Mouse (Mus musculus) forebrain, embryonic 15.5 days (tissue): ENCODE measurements around the gene Il9r. TPM values are rescaled to one million over a fixed set of nuclear protein-coding genes. Genes with fewer than 3 reads are reported as not detected.

Experiments used
- ATAC-seq: fragments of 200-750 bp; cut with Nextera tagmentation; replicated peaks from 2 replicates; pipeline ENCODE4 v1.8.0; 2017; ENCODE audit warnings: mild to moderate bottlenecking, moderate TSS enrichment, moderate library complexity
- H3K27ac ChIP-seq: fragments of 300-500 bp; sonication (generic); replicated peaks from 2 replicates; pipeline ENCODE4 v1.5.1; 2015; ENCODE audit warnings: mild to moderate bottlenecking, inconsistent platforms
- H3K27me3 ChIP-seq: fragments of 300-500 bp; sonication (generic); 2 replicates; pipeline ENCODE4 v1.6.1; 2015; ENCODE audit warnings: inconsistent platforms
- H3K36me3 ChIP-seq: fragments of 300-500 bp; sonication (generic); 2 replicates; pipeline ENCODE4 v1.6.1; 2015; ENCODE audit warnings: mild to moderate bottlenecking, inconsistent platforms
- H3K4me1 ChIP-seq: fragments of 300-500 bp; sonication (generic); 2 replicates; pipeline ENCODE4 v1.6.1; 2015; ENCODE audit warnings: inconsistent platforms
- H3K4me2 ChIP-seq: fragments of 300-500 bp; sonication (generic); replicated peaks from 2 replicates; pipeline ENCODE4 v1.6.1; 2015; ENCODE audit warnings: mild to moderate bottlenecking, inconsistent platforms
- H3K4me3 ChIP-seq: fragments of 300-500 bp; sonication (generic); 2 replicates; pipeline ENCODE4 v1.5.1; 2015; ENCODE audit warnings: mild to moderate bottlenecking, inconsistent platforms
- H3K9ac ChIP-seq: fragments of 300-500 bp; sonication (generic); replicated peaks from 2 replicates; pipeline ENCODE4 v1.6.1; 2015; ENCODE audit warnings: mild to moderate bottlenecking, inconsistent platforms
- H3K9me3 ChIP-seq: fragments of 300-500 bp; sonication (generic); 2 replicates; pipeline ENCODE4 v1.6.1; 2016; ENCODE audit warnings: inconsistent platforms
- WGBS: fragments of 180-500 bp; shearing (Covaris S2); methylation state at CpG from one replicate; pipeline ENCODE4 v1.1.7; 2015; ENCODE audit warnings: mixed read lengths; 5-methylcytosine and 5-hydroxymethylcytosine counted together
- polyA plus RNA-seq: library from polyadenylated mRNA; unstranded; fragments of >200 nt; fragmentation: Nextera tagmentation; extraction: Ambion mirVana; gene quantifications from 2 replicates; pipeline ENCODE4 v1.2.1, GENCODE M21; 2015

Il9r gene
- polyA plus RNA-seq, 1 experiment from 2014 or later = not detected

DNA sequence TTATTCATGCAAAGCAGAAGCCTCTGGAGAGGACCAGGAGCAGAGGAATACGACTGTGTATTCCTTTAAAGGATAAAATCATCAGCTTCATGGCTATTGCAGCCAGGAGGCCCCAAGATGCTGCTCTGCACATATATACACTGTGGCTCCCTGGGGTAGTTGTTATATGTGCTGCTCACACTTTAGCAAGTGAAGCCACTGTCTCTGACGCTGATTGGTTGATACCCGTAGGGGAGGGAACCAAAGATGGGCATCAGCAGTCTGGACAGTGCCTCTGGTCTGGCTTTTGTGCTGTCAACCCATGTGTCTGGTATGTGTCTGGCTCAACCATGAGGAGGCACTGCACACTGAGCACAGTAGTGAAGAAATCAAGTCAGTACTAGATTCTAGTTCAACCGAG lies 33.4 kb downstream of the Il9r start:
- 85% methylated on average over 4 of the region's 4 CpGs for WGBS

DNA sequence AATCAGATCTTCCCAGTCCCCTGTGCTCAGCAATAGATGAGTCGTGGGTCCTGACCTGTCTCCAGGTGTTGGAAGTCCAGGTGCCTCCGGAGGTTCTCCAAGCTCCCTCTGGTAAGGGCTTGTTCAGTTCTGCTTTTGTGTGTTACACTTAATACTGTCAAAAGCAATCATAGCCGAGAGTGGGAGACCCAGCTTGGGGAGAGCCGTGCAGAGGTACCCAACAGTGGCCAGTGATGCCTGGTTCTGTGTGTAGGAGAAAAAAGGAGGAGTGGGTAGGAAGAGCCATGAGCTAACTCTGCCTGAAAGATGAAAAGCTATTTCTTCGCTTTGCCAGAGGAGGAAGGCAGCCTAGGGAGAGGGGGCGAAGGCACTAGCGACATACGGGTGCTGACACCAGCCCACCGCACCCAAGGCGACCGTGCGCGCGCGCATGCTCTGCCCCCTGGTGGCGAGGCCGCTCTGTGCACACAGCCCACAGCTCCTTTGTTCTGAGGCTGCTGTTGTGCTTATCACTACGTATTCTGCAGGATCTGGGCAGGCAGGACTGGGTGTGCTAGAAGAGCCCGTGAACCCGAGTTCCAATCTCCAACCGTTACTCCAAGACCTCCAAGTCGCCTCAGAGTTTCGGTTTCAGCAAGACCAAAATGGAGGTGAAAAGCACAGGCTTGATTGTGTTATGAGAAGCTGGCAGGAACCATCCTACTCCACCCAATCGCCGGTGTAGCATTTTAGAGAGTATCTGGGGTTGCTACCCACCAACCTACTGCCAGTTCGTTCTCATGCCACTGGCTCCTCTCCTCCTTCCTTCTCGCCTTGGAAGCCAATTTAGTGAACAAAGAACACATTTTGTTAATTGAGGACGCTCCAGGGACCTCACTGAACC lies 37.9 kb downstream of the Il9r start:
- Histone ChIP-seq H3K36me3 (no peaks in the 10 kb centered on the region), H3K9ac (peak overlapping the region; percentile 43), H3K4me2 (peak overlapping the region; percentile 42), H3K4me3 (peak overlapping the region; percentile 25), H3K9me3 (no peaks in the 10 kb centered on the region), H3K27ac (peak overlapping the region; percentile 98), H3K4me1 (peaks cover 51% of the 10 kb centered on the region), H3K27me3 (no peaks in the 10 kb centered on the region)
- ATAC-seq = peak; percentile 83
- WGBS = 10% methylated on average over 28 of the region's 28 CpGs

More for the DNA sequence above, 33.4 kb downstream of the Il9r start:
- Histone ChIP-seq H3K4me3 (no peak overlapping the region), H3K27me3 (no peaks in the 10 kb centered on the region), H3K27ac (no peak overlapping the region), H3K36me3 (no peaks in the 10 kb centered on the region), H3K4me1 (peaks cover 9% of the 10 kb centered on the region), H3K4me2 (no peak overlapping the region), H3K9ac (no peak overlapping the region), H3K9me3 (no peaks in the 10 kb centered on the region)
- no peak for ATAC-seq

- H3K4me1 ChIP-seq = peaks cover 57% of the 10 kb centered on the region
These were observed 38.6 kb downstream of the Il9r start for GRCm38 (mm10) chr11:32161500-32161899.

DNA sequence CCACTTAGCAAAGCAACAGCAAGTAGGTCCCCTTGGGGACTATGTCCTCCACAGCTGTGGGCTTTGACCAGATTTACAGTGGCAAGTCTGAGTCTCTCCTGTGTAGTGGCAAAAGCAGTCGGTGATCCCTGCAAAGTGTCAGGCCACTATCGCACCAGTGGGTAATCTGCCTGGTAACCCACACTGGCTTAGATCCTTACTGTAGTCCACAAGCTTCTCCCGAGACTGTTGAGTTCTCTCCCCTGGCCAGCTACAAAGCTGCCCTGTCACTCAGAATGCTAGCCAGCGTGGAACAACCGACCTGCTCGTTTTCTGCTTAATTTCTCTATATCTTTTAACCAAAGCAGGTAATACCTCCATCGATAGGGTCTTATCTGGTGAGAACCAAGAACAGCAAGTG lies 39.7 kb downstream of the Il9r start:
- ATAC-seq = no peak
- Histone ChIP-seq H3K4me2 (no peak overlapping the region), H3K9me3 (no peaks in the 10 kb centered on the region), H3K27me3 (no peaks in the 10 kb centered on the region), H3K4me1 (peaks cover 65% of the 10 kb centered on the region), H3K27ac (peak overlapping the region; percentile 98), H3K9ac (no peak overlapping the region), H3K36me3 (no peaks in the 10 kb centered on the region), H3K4me3 (no peak overlapping the region)
- 69% methylated on average over 7 of the region's 7 CpGs for WGBS

More at GRCm38 (mm10) chr11:32161500-32161899, 38.6 kb downstream of the Il9r start:
- Histone ChIP-seq H3K9me3 (no peaks in the 10 kb centered on the region), H3K36me3 (no peaks in the 10 kb centered on the region), H3K27ac (peak overlapping the region; percentile 98), H3K9ac (peak overlapping the region; percentile 43), H3K4me2 (peak overlapping the region; percentile 42), H3K27me3 (no peaks in the 10 kb centered on the region), H3K4me3 (peak overlapping the region; percentile 25)
- no peak for ATAC-seq
- 11% methylated on average over 9 of the region's 9 CpGs for WGBS

- Histone ChIP-seq H3K4me3 (no peak overlapping the region), H3K4me1 (peaks cover 65% of the 10 kb centered on the region)
- WGBS = 89% methylated on average over 3 of the region's 3 CpGs
These were observed 40.9 kb downstream of the Il9r start for GRCm38 (mm10) chr11:32159176-32159575.

DNA sequence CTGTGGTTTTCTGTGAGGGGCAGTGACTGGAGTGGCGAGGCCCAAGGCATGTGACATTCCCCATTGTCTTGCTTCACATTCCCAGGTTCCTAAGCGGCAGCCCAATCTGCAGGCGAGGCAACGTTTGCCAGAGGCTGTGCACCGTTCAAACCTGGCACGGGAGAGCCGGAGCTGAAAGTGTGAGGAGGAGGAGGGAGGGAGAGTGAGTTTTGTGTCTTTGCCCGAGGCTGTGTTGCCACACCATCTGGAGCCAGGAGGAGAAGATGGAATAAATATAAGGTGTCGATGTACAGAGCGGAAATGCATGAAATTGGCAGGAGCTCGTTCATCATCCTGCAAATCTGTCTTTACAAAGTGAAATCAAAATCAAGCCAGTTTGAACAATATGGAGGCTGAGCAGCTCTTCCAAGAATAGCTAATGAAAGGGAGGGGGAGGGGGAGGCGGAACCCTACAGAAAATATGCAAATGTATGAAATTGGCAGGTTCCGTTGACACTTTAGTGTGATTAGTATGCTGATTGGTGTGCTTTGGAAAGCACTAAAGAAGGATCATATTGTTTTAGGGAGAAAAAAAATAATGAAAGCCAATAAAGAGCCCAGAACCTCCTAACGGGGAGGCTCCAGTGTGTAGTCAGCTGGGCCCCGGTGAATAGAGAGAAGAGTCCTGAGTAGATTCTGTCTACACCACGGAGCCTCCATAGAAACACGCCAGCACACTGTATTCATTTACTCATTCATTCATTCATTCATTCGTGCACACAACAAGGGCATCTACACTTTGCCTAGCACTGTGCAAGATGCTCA lies 42.1 kb downstream of the Il9r start:
- H3K27me3 ChIP-seq = no peaks in the 10 kb centered on the region
- peaks cover 65% of the 10 kb centered on the region for H3K4me1 ChIP-seq
- H3K4me3 ChIP-seq = 0 out of 2 replicates have a peak overlapping the region, but pooled peaks have one; percentile 7
- no peaks in the 10 kb centered on the region for H3K36me3 ChIP-seq
- H3K27ac ChIP-seq = peak overlapping the region; percentile 98
- H3K9ac ChIP-seq = no peak overlapping the region
- H3K4me2 ChIP-seq = peak overlapping the region; percentile 24
- H3K9me3 ChIP-seq = no peaks in the 10 kb centered on the region
- WGBS = 5% methylated on average over 18 of the region's 18 CpGs
- peak; percentile 86 for ATAC-seq

More at GRCm38 (mm10) chr11:32159176-32159575, 40.9 kb downstream of the Il9r start:
- no peak overlapping the region for H3K9ac ChIP-seq
- H3K36me3 ChIP-seq = no peaks in the 10 kb centered on the region
- H3K4me2 ChIP-seq = no peak overlapping the region
- H3K27ac ChIP-seq = peak overlapping the region; percentile 98
- no peaks in the 10 kb centered on the region for H3K9me3 ChIP-seq
- ATAC-seq = no peak
- H3K27me3 ChIP-seq = no peaks in the 10 kb centered on the region

- no peak for ATAC-seq
- Histone ChIP-seq H3K27ac (peak overlapping the region; percentile 98), H3K4me1 (peaks cover 60% of the 10 kb centered on the region), H3K27me3 (no peaks in the 10 kb centered on the region), H3K4me2 (no peak overlapping the region), H3K9me3 (no peaks in the 10 kb centered on the region), H3K36me3 (no peaks in the 10 kb centered on the region), H3K4me3 (no peak overlapping the region), H3K9ac (no peak overlapping the region)
- 27% methylated on average over 7 of the region's 7 CpGs for WGBS
These were observed 43.0 kb downstream of the Il9r start for GRCm38 (mm10) chr11:32156854-32157630.

GRCm38 (mm10) chr11:32153216-32153615 lies 46.9 kb downstream of the Il9r start:
- H3K4me1 ChIP-seq = peaks cover 23% of the 10 kb centered on the region
- no peak overlapping the region for H3K9ac ChIP-seq
- no peaks in the 10 kb centered on the region for H3K9me3 ChIP-seq
- no peak for ATAC-seq
- H3K4me2 ChIP-seq = no peak overlapping the region
- no peaks in the 10 kb centered on the region for H3K36me3 ChIP-seq
- H3K27ac ChIP-seq = no peak overlapping the region
- no peak overlapping the region for H3K4me3 ChIP-seq
- no peaks in the 10 kb centered on the region for H3K27me3 ChIP-seq
- WGBS = 97% methylated on average over 7 of the region's 7 CpGs

DNA sequence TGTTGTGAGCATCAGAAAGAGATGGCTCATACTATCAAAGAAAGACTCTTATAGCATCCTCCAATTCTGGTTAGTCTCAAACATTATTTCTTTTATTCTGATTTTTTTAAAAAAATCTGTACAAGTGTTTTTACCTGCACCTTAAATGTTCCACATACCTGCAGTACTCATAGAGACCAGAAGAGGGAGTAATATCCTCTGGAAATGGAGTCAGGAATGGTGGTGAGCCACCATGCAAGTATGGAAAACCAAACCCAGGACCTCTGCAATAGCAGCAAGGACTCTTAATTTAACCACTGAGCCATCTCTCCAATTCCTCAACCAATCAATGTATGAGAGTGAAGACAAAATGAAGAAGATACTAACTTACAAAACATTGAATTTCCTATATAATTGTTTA lies 47.3 kb downstream of the Il9r start:
- peaks cover 21% of the 10 kb centered on the region for H3K4me1 ChIP-seq
- no peaks in the 10 kb centered on the region for H3K36me3 ChIP-seq
- H3K4me2 ChIP-seq = no peak overlapping the region
- H3K27ac ChIP-seq = no peak overlapping the region
- ATAC-seq = no peak
- H3K27me3 ChIP-seq = no peaks in the 10 kb centered on the region
- H3K4me3 ChIP-seq = no peak overlapping the region
- no peaks in the 10 kb centered on the region for H3K9me3 ChIP-seq
- H3K9ac ChIP-seq = no peak overlapping the region

- Histone ChIP-seq H3K4me3 (no peak overlapping the region), H3K9ac (no peak overlapping the region), H3K36me3 (no peaks in the 10 kb centered on the region), H3K27me3 (no peaks in the 10 kb centered on the region), H3K4me1 (peaks cover 5% of the 10 kb centered on the region), H3K4me2 (no peak overlapping the region), H3K27ac (no peak overlapping the region), H3K9me3 (no peaks in the 10 kb centered on the region)
- 88% methylated on average over 5 of the region's 5 CpGs for WGBS
- ATAC-seq = no peak
These were observed 48.8 kb downstream of the Il9r start for GRCm38 (mm10) chr11:32151243-32151642.

GRCm38 (mm10) chr11:32149605-32150004 lies 50.5 kb downstream of the Il9r start:
- H3K4me3 ChIP-seq = no peak overlapping the region
- no peaks in the 10 kb centered on the region for H3K4me1 ChIP-seq
- WGBS = 77% methylated on average over 11 of the region's 11 CpGs
- H3K27me3 ChIP-seq = no peaks in the 10 kb centered on the region
- no peak for ATAC-seq
- no peak overlapping the region for H3K9ac ChIP-seq
- no peak overlapping the region; the same call in 1 of the 2 replicates for H3K27ac ChIP-seq
- H3K36me3 ChIP-seq = no peaks in the 10 kb centered on the region
- no peak overlapping the region for H3K4me2 ChIP-seq
- H3K9me3 ChIP-seq = no peaks in the 10 kb centered on the region
